Mouse (Mus musculus) gastrocnemius, postnatal 36 days (tissue): ENCODE results near the gene Ddx54. TPM values are rescaled to one million over a fixed set of nuclear protein-coding genes. Genes with fewer than 3 reads are reported as not detected.

Source experiments
- DNase-seq, 2 experiments: peaks; one replicate each; pipeline ENCODE4 v3.0.0; 2022
- intact Hi-C: fragments of 180-260 bp; cut with DNase I; formaldehyde crosslinking; loops from one replicate; pipeline ENCODE4 v1.15.1; 2025
- total RNA-seq, 2 experiments: library from RNA; stranded (reverse); gene quantifications; 2 replicates each; pipeline ENCODE4 v1.2.3; 2021

The Ddx54 gene
- total RNA-seq, 2 experiments from 2014 or later, result 15.8 to 17.7 TPM

DNA sequence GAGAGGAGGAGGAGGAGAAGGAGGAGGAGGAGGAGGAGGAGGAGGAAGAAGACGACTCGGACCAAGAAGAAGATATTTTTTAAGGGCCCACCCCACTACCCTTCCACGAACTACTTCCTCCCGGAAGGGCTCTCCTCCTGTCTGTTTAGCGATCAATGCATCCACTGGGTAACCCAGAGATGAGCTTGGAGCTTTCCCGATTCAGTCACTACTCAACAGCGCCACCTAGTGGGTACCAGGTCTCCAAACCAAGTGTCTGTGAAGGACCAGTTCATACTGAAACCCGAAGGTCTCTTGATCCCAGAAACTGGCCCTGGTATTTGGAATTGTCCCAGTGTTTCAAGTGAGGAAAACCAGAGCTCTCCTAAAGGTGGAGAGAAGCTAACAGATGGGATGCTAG, 6.9 kb upstream of the Ddx54 start:
- peak; percentile 72 to 87 for DNase-seq
- intact Hi-C loops, result loop anchor here (2.0 to 5.0 kb wide), 2 partner anchors 83 to 101 kb away; no protein-coding TSS in a partner anchor

DNA sequence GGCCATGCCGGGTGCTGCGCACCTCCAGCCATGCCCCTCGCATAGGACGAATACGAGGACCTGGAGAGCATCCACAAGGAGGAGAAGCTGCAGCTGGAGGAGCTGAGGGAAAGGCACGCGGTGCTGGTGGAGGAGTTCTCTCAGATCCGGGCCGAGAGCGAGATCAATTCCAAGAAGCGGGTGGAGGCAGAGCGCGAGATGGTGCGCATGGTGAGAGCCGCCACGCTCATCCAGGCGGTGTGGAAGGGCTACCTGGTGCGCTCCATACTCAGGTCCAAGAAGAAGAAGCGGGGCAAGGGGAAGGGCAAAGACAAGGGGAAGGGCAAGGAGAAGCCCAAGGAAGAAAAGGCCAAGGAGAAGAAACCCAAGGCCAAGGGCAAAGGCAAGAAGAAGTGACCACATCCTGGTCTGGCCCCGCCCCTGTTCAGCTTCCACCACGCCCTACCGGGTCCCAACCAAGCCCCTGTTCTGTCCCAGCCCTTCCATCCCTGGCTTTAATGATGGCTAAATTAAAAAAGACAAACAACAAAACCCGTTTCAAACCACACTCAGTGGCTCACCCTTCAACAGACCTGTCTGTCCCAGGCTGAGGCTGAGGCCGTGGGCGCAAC, 5.8 kb upstream of the Ddx54 start:
- intact Hi-C loops, result loop anchor here (5.0 kb wide), 1 partner anchor 84 kb away; no protein-coding TSS in a partner anchor
- no peak for DNase-seq

DNA sequence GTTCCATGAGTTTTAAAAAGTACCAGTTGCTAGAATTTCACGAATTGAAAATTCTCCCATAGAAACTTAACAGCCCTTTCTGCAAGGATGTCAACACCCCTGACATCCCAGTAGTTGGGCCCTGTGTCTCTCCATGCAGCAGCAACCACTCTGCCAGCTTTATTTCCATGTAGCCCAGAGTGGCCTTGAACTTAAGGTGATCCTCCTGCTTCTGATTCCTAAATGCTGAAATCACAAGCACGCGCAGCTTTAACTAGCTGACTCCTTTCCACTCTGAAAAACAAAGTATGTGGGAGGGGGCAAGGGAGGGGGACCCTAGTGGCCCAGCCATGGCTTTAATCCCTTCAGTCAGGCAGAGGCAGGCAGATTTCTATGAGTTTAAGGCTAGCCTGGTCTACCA, 5.2 kb upstream of the Ddx54 start:
- intact Hi-C loops, result loop anchor here (5.0 kb wide), 1 partner anchor 85 kb away; no protein-coding TSS in a partner anchor
- no peak for DNase-seq

DNA sequence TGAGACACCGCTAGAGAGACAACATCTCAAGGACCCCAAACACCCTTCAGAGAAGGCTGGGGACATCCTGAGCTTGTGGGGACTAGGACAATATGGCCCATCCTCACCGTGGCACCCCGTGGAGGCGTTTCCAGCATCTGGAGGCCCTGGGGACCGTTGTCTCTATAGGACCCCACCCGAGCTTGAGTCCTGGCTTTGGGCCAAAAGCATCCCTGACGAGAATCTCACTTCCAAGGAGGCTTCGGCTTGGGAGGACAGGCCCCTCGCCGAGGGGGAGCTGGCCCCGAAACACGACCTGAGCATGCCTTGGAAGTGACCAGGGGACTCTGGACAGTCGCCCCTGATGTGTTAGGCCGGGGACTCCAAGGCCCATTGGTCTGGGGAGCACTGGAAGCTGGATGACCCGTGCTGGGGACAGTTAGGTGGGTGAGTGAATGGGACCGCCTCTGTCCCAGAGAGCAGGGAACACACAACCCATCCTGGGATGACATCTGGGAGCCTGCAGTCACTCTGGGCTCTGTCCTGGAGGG, 3.2 kb upstream of the Ddx54 start:
- intact Hi-C loops, result loop anchor here (5.0 kb wide), 1 partner anchor 87 kb away; no protein-coding TSS in a partner anchor
- DNase-seq, result no peak

DNA sequence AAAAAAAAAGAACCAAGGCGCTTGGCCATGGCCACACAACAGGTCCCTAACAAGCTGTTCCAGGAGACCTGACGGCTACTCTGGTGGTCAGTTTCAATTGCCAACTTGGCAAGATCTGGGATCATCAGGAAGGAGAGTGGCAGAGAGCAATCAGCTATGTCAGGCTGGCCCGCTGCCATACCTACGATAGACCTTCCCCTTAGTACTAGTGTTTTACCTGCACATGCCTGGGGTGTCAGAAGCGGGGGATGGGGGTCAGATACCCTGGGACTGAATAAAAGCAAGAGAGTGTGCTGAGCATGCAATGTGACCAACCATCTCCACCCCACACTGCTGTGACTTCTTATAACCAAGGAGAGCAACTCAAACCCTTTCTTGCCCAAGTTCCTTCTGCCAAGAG, 1.6 kb upstream of the Ddx54 start:
- no peak for DNase-seq
- intact Hi-C loops, result no loop called here

DNA sequence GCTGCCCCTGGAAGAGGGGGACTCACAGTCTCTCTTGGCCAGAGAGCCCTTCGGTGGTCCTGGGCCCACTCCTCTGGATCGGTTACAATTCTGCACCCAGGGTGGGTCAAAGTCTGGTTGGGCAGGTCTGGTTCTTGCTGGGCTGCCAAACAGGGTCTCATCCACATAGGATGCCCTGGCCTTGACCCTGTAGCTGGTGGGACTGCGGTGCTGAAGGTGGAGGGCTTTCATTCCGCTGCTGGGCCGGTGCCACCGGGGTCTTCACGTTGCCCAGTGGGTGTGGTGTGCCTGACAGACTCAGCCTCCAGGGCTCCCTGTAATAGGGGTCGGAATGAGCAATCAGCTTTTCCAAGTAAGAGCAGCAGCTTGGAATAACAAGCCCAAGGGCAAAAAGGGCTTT, 1.1 kb upstream of the Ddx54 start:
- intact Hi-C loops, result no loop called here
- no peak for DNase-seq

DNA sequence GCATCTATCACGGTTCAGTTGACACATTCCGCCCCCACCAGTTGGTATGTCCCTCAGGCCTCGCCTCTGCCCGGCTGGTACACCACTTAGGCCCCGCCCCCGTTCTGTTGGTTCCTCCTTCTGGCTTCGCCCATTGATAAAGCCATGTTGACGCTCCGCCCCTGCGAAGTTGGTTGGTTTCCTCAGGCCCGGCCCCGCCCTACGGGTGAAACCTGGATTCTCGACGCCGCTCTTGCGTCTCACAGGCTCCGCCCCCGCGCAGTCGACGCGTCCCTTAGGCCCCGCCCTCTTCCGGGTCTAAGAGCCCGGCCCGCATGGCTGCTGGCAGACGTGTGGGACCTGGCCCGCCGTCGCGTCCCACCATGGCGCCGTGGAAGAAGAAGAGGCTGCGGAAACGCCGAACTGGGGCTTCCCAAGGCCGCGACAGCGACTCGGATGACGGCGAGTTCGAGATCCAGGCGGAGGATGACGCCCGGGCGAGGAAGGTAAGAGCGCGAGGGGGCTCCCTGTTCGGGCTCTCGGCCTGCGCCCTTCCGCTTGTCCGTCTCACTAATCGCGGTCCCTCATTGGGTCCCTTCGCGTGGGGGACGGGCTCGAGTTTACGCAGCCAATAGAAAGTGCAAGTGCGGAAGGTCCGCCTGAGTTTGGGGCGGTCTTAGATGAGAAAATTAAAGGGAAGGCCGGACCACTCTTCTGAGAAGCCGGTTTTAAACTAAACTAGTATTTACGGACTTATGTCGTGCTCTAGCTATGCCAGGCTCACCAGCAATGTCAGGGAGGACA, 474 bp downstream of the Ddx54 start:
- intact Hi-C loops, result no loop called here
- peak; percentile 99 to 100 for DNase-seq

DNA sequence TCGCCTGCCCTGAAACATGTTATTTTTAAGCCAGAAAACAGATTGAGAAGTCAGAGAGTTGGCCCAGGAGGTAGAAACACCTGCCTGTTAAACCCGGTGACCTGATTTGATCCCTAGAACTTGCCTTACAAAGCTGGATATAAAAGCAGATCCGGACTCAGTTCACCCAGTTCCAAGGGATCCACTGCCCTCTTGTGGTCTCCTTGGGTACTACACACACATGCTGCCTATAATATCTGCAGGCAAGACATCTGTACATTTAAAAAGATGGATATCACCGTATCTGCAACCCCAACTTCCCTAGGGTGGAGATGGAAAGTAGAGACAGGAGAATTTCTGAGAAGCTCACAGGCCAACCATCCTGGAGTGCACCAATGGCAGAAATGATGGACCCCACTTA, 3.4 kb downstream of the Ddx54 start:
- DNase-seq, result no peak
- intact Hi-C loops, result no loop called here

DNA sequence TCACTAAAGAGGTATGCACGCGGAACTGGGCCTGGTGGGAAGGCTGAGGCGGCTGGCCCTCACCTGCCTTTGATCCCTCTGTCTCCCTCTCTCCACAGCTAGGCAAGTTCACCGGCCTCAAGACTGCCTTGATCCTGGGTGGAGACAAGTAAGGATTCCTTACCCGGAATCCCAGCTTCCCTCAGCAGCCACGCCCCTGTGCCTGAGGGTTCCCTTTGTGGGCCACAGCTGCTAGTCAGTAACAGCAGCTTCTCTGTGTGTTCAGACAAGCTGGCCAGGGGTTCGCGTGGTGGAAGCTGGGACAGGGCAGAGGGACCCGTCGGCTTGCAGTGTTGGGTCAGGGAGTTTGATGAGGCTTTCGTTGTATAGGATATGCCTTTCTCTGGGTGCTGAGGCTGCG, 6.2 kb downstream of the Ddx54 start:
- DNase-seq, result no peak
- intact Hi-C loops, result loop anchor here (1.0 kb wide), 1 partner anchor 55 kb away; no protein-coding TSS in a partner anchor

DNA sequence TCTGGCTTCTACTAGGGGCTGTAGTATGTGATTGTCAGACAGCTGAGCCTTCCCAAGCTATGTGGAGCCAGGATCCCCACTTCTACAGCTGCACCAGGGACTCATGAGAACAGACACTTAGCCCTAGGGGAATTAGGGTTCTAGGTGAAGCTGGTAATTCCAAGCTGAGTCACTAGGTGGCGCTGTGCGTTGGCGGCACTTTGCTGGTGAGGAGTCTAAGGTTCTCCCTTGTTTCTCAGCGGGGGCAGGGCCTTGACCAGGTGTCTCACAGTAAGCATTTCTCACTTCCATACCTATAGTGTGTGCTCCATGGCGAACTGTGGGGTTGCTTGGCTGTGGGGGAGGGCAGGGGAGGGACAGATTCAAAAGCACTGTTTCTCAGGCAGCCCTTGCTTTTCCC, 6.7 kb downstream of the Ddx54 start:
- intact Hi-C loops, result loop anchor here (1.0 kb wide), 1 partner anchor 54 kb away; no protein-coding TSS in a partner anchor
- DNase-seq, result no peak

DNA sequence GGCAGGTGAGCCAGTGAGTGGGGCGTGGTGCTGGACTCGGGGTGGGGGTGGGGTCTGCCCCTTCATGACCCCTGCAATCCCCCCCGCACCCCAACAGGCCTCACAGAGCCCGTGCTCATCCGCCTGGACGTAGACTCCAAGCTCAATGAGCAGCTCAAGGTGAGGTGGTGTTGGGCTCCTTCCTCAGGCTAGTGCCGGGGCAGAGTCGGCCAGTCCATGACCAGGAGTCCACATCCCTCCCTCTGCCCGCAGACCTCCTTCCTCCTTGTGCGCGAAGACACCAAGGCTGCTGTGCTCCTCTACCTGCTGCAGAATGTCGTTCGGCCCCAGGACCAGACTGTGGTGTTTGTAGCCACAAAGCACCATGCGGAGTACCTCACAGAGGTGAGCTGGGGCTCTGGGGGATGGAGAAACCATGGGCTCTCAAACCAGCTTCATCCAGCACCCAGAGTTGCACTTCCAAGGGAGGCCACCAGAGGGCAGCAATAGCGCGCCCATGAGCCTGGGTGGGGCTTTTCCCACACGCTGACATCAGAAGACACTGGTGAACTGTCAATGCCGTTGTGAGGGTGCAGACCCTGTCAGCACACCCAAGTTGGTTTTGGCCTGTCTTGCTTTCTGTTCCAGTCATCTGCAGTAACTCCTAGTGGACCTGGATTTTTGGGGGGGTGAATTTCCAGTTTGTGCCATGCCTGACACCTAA, 8.0 kb downstream of the Ddx54 start:
- peak; percentile 75 to 79 for DNase-seq
- intact Hi-C loops, result loop anchor here (1.0 kb wide), 1 partner anchor 95 kb away; no protein-coding TSS in a partner anchor

DNA sequence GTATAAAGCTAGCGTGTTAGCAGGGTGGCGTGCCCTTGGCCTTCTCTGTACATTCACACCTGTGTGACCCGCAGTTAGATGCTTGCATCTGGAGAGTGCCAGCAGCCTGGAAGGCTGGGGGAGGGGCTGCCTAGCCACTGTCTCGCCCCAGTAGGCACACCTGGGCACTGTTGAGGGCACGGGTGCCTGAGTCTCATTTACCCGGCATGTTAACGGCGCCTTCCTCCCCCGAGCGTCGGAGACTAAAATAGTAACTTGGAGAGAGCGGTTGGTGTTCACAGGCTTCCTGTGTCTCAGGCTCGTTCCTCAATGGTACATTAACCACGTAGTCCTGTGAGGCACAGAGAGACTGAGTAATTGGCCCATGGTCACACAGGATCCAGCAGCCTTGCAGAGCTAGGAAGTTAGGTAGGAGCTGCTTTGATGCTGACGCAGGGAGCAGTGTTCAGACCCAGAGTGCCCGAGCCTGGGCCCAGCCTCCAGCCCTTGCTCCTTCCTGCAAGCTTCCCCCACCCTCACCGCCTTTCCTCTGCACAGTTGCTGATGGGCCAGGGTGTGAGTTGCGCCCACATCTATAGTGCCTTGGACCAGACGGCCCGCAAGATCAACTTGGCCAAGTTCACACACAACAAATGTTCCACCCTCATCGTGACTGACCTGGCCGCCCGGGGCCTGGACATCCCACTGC, 8.7 kb downstream of the Ddx54 start:
- intact Hi-C loops, result loop anchor here (1.0 kb wide), 1 partner anchor 94 kb away; no protein-coding TSS in a partner anchor
- DNase-seq, result no peak

DNA sequence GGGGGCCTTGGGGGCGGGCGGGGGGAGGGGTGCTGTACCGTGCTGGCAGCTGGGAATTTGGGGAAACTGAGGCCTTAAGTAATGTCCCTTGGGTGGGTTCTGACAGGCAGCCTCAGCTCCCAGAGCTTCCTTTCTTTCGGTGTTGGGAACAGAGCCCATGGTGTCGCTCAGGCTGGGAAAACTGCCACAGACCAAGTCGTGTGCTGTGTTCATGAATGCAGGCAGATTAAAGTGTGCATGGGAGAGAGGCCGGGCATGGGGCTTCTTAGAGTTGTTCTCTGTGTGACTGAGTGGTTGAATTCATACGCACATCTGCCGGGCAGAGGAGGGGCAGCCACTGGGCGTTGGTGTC, 9.3 kb downstream of the Ddx54 start:
- intact Hi-C loops, result loop anchor here (1.0 kb wide), 1 partner anchor 93 kb away; no protein-coding TSS in a partner anchor
- no peak for DNase-seq

DNA sequence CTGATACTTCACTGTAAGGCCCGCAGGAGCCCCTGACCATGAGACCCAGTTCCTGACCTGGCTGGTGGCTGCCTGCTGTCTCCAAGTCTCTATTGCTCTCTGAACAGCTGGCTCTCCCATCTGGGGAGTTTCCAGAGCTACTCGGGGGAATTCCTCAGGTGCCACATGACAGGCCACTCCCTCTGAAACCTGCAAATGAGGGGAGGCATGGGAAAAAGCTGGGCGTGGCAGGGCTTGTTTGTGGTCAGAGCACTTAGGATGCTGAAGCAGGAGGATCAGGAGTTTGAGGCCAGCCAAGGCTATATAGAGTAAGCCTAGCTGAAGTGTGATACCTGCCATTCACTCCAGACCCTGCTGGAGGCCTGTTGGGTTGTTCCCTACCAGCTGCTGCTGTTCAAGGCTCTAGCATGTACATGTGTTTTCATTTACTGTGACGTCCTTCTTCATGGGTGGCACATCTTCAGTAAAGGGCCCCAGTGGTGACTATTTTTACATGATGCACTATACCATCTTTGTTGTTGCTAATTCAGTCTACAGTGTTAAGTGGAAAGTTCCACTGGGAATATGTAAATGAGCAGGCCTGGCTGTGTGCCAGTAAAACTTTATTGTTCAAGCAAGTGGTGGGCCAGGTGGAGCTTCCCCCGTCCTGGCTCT, 9.8 kb downstream of the Ddx54 start:
- intact Hi-C loops, result no loop called here
- DNase-seq, result no peak

DNA sequence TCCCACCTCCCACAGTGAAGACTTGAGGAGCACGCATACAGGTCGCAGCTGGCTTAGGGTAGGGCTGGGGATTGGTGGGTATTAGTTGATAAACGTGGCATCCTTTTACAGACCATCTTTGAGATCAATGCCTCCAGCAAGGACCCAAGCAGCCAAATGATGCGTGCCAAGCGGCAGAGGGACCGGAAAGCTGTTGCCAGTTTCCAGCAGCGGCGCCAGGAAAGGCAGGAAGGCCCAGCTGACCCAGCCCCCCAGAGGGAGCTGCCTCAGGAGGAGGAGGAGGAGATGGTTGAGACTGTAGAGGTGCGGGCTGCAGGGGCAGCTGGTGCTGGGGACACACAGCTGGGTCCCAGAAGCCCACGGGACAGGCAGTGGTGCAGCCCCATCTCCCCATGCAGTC, 11.9 kb downstream of the Ddx54 start:
- DNase-seq, result no peak
- intact Hi-C loops, result no loop called here

DNA sequence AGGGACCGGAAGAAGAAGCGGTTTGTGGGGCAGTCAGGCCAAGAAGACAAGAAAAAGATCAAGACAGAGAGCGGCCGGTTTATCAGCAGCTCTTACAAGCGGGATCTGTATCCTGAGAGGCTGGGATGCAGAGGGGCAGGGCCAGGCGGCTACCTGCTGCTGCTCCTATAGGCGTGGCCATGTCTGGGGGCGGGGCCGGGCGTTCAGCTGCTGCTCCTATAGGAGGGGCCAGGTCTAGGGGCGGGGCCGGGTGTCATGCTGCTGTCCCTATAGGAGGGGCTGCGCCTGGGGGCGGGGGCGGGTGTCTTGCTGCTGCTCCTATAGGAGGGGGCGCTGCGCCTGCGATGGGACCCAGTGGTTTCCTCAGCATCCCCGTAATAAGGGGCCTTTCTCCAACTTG, 13.9 kb downstream of the Ddx54 start:
- intact Hi-C loops, result no loop called here
- no peak for DNase-seq

DNA sequence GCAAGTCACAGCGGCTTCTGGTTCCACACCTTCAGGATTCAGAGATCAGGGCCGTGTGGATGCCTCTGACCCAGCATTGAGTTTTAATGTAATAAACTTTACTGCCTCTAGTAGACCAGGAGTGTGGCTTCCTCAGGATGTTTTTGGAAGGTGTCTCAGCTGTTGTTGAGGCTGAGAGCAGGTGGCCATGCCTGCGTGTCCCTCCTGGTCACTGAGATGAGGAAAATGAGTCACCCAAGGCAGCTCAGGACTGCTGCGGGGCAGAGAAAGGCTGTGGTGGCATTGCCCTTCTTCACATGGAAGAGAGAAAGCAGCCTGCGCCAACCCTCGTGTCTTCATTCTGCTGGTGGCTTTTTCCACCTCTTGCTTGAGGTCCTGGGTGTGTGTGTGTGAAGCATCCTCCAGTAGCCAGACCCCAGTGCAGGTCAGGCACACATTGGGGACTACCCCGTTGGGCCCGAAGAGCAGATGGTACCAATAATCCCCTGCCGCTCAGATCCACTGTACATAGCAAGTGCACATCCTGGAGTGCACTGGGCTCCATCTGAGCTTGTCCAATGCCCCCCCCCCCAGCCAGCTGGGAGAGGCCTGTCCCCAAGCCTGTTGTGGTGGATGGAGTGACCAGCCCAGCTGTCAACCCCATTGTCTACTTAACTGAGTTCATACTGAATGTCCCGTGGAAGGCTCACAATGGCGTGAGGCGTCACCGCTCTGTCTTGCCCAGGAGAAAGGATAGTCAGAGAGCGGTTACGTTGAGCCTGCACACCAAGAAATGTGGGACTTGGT, 15.2 kb downstream of the Ddx54 start:
- DNase-seq, result no peak
- intact Hi-C loops, result no loop called here

DNA sequence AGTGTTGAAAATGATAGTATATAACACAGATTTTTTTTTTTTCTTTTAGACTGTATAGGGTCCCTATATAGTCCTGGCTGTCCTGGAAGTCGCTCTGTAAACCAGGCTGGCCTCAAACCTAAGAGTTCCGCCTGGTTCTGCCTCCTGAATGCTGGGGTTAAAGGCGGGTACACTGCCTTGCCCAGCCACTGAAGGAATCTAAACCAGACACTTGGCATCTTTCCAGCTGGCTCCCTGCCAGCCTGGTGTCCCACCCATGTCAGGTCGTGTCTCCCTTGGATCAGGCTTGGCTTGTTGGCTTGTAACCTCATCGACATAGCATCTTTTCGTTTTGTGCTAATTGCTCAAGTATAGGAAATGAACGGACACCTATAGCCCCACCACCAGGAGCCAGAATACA, 16.1 kb downstream of the Ddx54 start:
- DNase-seq, result no peak
- intact Hi-C loops, result no loop called here

DNA sequence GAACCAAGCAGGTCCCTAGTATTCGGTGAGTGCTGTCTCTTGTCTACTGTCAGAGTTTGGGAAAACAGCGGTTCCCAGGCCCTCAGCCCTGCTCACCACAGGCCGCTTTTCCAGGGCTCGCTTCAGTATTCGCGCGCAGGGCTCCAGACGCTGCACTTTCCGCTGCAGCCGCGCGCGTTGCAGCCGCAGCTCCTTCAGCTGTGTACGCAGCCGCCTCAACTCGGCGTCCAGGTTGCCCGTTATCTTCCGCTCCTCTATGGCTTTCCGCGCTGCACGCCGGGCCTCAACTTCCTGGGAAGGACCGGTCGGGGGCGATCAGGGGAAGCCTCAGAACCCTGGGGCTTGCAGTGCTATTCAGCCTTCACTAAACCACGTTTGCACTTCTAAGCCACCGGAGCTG, 18.6 kb downstream of the Ddx54 start:
- intact Hi-C loops, result no loop called here
- no peak for DNase-seq
